Mouse (Mus musculus): ENCODE data around the gene Il12rb1.

DNA sequence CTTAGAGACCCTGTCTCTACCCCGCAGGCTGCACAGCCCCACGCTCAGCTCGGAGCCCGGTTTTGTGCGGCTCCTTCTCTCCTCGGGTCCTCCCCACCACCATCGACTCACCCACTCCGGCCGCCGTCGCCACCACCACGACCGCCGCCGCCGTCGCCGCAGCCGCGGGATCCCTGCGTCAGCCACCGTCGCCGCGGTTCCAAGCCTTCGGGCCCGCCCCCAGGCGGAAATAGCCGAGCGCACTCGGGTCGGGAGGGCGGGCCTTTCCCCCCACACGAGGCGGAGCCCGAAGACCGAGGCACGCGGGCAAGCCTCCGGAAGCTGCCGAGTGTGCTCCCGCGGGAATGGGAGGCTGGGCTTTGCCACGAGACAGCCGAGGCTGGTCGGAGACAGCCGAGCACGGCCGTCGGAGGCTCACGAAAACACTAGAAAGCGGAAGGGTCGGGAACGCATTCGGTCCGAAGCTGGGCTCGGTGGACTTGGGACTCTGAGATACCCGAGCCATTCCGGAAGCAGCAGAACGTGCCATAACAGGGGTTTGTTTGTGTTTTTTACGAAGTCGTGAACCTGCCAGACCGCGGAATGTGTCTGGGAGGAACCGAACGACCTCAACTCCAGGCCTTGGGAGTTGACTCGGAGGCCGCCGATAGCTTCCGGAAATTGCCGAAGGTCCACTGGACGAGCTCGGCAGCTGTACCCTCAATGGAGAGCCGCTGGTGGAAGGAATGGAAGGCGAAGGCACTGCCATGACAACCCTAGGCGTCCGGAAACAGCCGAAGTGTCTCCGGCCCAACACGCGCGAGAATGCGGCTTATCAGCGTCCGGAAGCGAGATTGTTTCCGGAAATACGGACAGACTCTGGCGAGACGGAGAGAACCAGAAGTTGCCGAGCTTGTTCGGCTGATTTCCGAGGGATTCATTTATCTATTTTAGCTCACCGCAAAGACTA lies 31.5 kb upstream of the Il12rb1 start, which contains the start of gene Pik3r2:
- TF ChIP-seq POLR2A (IDR thresholded peaks at IDR 0.05; ENCODE audit: borderline replicate concordance, low read depth, low read length) (0 out of 2 replicates have a peak, but pooled peaks have one; percentile 2), CTCF (IDR thresholded peaks at IDR 0.05; ENCODE audit: low read depth, low read length) (no peak)
